Mouse (Mus musculus) ES-Bruce4 (cell line): Measurements from ENCODE around the gene Mecom.

Experiments
- CTCF ChIP-seq: IDR thresholded peaks from one replicate; pipeline ENCODE4 v1.8.1; 2011; ENCODE audit warnings: low read depth, low read length
- EP300 ChIP-seq: IDR thresholded peaks from 2 replicates; pipeline ENCODE4 v1.6.1; 2011; ENCODE audit warnings: low read depth, low read length; ENCODE audit not compliant: insufficient read depth

- TF ChIP-seq CTCF (no peak), EP300 (no peak)
Measured at GRCm38 (mm10) chr3:30105859-30106258, 441.9 kb downstream of the Mecom start.
